Mouse (Mus musculus): ENCODE data around the gene Fam193a. TPM values are rescaled to one million over a fixed set of nuclear protein-coding genes. Genes with fewer than 3 reads are reported as not detected.

Gene Fam193a
- polyA plus RNA-seq, 1 experiment: 45.8 TPM

GRCm38 (mm10) chr5:34438659-34439058 is 68.9 kb downstream of the Fam193a start:
- 37% methylated on average over 1 of the region's 1 CpGs for WGBS
- TF ChIP-seq POLR2A (IDR thresholded peaks at IDR 0.05; ENCODE audit: borderline replicate concordance, extremely low read depth, low read depth, low read length): no peak
- no peak for TF ChIP-seq CTCF (IDR thresholded peaks at IDR 0.05; ENCODE audit: insufficient read depth, low read length)
- DNase-seq: no peak

GRCm38 (mm10) chr5:34439768-34440167 is 70.0 kb downstream of the Fam193a start:
- TF ChIP-seq CTCF (IDR thresholded peaks at IDR 0.05; ENCODE audit: insufficient read depth, low read length) (no peak), POLR2A (IDR thresholded peaks at IDR 0.05; ENCODE audit: borderline replicate concordance, extremely low read depth, low read depth, low read length) (no peak)
- no peak for DNase-seq
- Histone ChIP-seq H3K4me3 (replicated peaks; ENCODE audit: extremely low read depth, low read depth, low read length) (no peak overlapping the region), H3K4me1 (ENCODE audit: control insufficient read depth, insufficient read depth, low read length) (peaks cover 7% of the 10 kb centered on the region)
- WGBS: 89% methylated on average over 2 of the region's 2 CpGs

More at GRCm38 (mm10) chr5:34438659-34439058, 68.9 kb downstream of the Fam193a start:
- Histone ChIP-seq H3K4me3 (replicated peaks; ENCODE audit: extremely low read depth, low read depth, low read length) (no peak overlapping the region), H3K4me1 (ENCODE audit: control insufficient read depth, insufficient read depth, low read length) (peaks cover 7% of the 10 kb centered on the region)

GRCm38 (mm10) chr5:34441797-34442196 is 72.1 kb downstream of the Fam193a start:
- H3K4me3 ChIP-seq (replicated peaks; ENCODE audit: extremely low read depth, low read depth, low read length): no peak overlapping the region
- WGBS: 91% methylated on average over 2 of the region's 2 CpGs
- no peak for TF ChIP-seq CTCF (IDR thresholded peaks at IDR 0.05; ENCODE audit: insufficient read depth, low read length)
- no peak for TF ChIP-seq POLR2A (IDR thresholded peaks at IDR 0.05; ENCODE audit: borderline replicate concordance, extremely low read depth, low read depth, low read length)
- DNase-seq: no peak
- H3K4me1 ChIP-seq (ENCODE audit: control insufficient read depth, insufficient read depth, low read length): peaks cover 7% of the 10 kb centered on the region

DNA sequence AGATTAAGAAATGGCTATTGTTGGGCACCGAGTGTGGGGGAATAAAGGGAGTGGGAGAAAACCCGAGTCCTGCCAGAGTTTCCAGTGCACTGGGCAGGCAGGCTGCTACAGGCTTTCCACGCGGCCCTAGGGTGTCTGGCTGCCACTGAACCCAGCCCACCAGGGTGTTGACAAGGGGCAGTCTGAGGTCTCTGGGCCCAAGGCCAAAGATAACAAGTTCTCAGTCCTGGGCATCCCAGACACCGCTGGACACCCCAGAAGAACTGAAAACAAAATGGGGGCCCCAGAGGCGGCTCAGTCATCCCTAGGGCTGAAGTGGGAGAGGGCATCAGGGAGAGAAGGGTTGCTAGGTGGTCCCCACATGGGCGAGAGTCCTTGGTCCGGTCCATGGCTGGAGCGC is 76.5 kb downstream of the Fam193a start:
- no peaks in the 10 kb centered on the region for H3K4me1 ChIP-seq (ENCODE audit: control insufficient read depth, insufficient read depth, low read length)
- H3K4me3 ChIP-seq (replicated peaks; ENCODE audit: extremely low read depth, low read depth, low read length): no peak overlapping the region
- DNase-seq: no peak
- 81% methylated on average over 9 of the region's 9 CpGs for WGBS
- no peak for TF ChIP-seq POLR2A (IDR thresholded peaks at IDR 0.05; ENCODE audit: borderline replicate concordance, extremely low read depth, low read depth, low read length)
- no peak for TF ChIP-seq CTCF (IDR thresholded peaks at IDR 0.05; ENCODE audit: insufficient read depth, low read length)

- TF ChIP-seq POLR2A (IDR thresholded peaks at IDR 0.05; ENCODE audit: borderline replicate concordance, extremely low read depth, low read depth, low read length): no peak
- no peak for TF ChIP-seq CTCF (IDR thresholded peaks at IDR 0.05; ENCODE audit: insufficient read depth, low read length)
- no peak for DNase-seq
- no peak overlapping the region for H3K4me3 ChIP-seq (replicated peaks; ENCODE audit: extremely low read depth, low read depth, low read length)
- 81% methylated on average over 1 of the region's 1 CpGs for WGBS
- H3K4me1 ChIP-seq (ENCODE audit: control insufficient read depth, insufficient read depth, low read length): no peaks in the 10 kb centered on the region
Measured at GRCm38 (mm10) chr5:34458994-34459393, 89.3 kb downstream of the Fam193a start.

DNA sequence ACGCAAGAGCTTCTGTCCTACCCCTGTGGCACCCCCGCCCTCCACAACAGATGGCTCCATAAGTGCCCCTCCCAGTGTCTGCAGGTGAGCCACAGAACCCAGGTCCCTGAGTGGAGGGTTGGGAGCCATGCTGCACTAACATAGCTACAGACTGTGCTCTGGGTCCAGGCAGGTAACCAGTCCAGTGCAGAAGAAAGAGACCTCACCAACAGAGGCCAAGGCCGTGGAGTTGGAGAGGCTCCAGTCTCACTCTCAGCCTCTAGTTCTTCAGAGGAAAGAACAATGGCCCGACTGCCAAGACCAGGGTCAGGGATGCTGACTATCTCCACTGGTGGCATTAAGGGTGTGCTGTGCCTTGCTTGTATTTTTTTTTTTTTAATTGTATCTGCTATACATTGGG is 91.6 kb downstream of the Fam193a start:
- 96% methylated on average over 4 of the region's 4 CpGs for WGBS
- Histone ChIP-seq H3K4me1 (ENCODE audit: control insufficient read depth, insufficient read depth, low read length) (no peaks in the 10 kb centered on the region), H3K4me3 (replicated peaks; ENCODE audit: extremely low read depth, low read depth, low read length) (no peak overlapping the region)
- TF ChIP-seq CTCF (IDR thresholded peaks at IDR 0.05; ENCODE audit: insufficient read depth, low read length) (no peak), POLR2A (IDR thresholded peaks at IDR 0.05; ENCODE audit: borderline replicate concordance, extremely low read depth, low read depth, low read length) (no peak)
- DNase-seq: no peak

GRCm38 (mm10) chr5:34461841-34462240 is 92.1 kb downstream of the Fam193a start:
- WGBS: 94% methylated on average over 6 of the region's 6 CpGs
- TF ChIP-seq POLR2A (IDR thresholded peaks at IDR 0.05; ENCODE audit: borderline replicate concordance, extremely low read depth, low read depth, low read length) (no peak), CTCF (IDR thresholded peaks at IDR 0.05; ENCODE audit: insufficient read depth, low read length) (no peak)
- DNase-seq: no peak

GRCm38 (mm10) chr5:34466079-34466478 is 96.3 kb downstream of the Fam193a start:
- Histone ChIP-seq H3K4me3 (replicated peaks; ENCODE audit: extremely low read depth, low read depth, low read length) (no peak overlapping the region), H3K4me1 (ENCODE audit: control insufficient read depth, insufficient read depth, low read length) (no peaks in the 10 kb centered on the region)
- DNase-seq: no peak
- TF ChIP-seq POLR2A (IDR thresholded peaks at IDR 0.05; ENCODE audit: borderline replicate concordance, extremely low read depth, low read depth, low read length) (no peak), CTCF (IDR thresholded peaks at IDR 0.05; ENCODE audit: insufficient read depth, low read length) (no peak)
- 58% methylated on average over 1 of the region's 1 CpGs for WGBS

More at GRCm38 (mm10) chr5:34461841-34462240, 92.1 kb downstream of the Fam193a start:
- Histone ChIP-seq H3K4me3 (replicated peaks; ENCODE audit: extremely low read depth, low read depth, low read length) (no peak overlapping the region), H3K4me1 (ENCODE audit: control insufficient read depth, insufficient read depth, low read length) (no peaks in the 10 kb centered on the region)

GRCm38 (mm10) chr5:34466648-34467047 is 96.9 kb downstream of the Fam193a start:
- no peaks in the 10 kb centered on the region for H3K4me1 ChIP-seq (ENCODE audit: control insufficient read depth, insufficient read depth, low read length)
- 94% methylated on average over 2 of the region's 2 CpGs for WGBS
- no peak overlapping the region for H3K4me3 ChIP-seq (replicated peaks; ENCODE audit: extremely low read depth, low read depth, low read length)
- TF ChIP-seq CTCF (IDR thresholded peaks at IDR 0.05; ENCODE audit: insufficient read depth, low read length) (no peak), POLR2A (IDR thresholded peaks at IDR 0.05; ENCODE audit: borderline replicate concordance, extremely low read depth, low read depth, low read length) (no peak)
- DNase-seq: no peak

GRCm38 (mm10) chr5:34468039-34468775 is 98.5 kb downstream of the Fam193a start:
- TF ChIP-seq POLR2A (IDR thresholded peaks at IDR 0.05; ENCODE audit: borderline replicate concordance, extremely low read depth, low read depth, low read length) (no peak), CTCF (IDR thresholded peaks at IDR 0.05; ENCODE audit: insufficient read depth, low read length) (no peak)
- H3K4me3 ChIP-seq (replicated peaks; ENCODE audit: extremely low read depth, low read depth, low read length): no peak overlapping the region
- WGBS: 92% methylated on average over 2 of the region's 2 CpGs
- no peaks in the 10 kb centered on the region for H3K4me1 ChIP-seq (ENCODE audit: control insufficient read depth, insufficient read depth, low read length)
- DNase-seq: no peak
